Mouse (Mus musculus): ENCODE measurements around the gene Trim47. TPM values are rescaled to one million over a fixed set of nuclear protein-coding genes. Genes with fewer than 3 reads are reported as not detected.

Trim47 gene
- polyA plus RNA-seq, 1 experiment from 2014 or later, result 2.7 TPM

DNA sequence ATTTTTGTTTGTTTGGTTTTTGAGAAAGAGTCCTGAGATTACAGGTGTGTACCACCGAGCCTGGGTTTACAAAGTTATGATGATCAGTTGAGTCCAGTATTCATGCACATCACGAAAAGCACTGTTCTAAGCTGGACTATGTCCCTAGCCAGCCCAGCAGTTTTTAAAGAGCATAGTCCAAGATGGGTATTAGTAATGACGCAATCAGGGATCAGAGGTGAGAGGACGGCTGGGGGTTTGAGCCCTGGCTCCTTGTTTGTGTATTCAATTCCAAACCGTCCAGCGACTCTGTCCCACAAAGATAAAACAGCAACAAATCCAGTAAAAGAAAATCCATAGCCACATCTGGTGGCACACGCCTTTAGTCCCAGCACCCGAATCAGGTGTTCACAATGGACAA is 38.8 kb downstream of the Trim47 start:
- no peaks in the 10 kb centered on the region for H3K36me3 ChIP-seq (ENCODE audit: control insufficient read depth, insufficient read depth, low read length)
- no peak overlapping the region for H3K27ac ChIP-seq (ENCODE audit: low read depth, low read length)
- H3K27me3 ChIP-seq (ENCODE audit: control insufficient read depth, insufficient read depth, low read length), result no peaks in the 10 kb centered on the region
- no peak overlapping the region for H3K9ac ChIP-seq (ENCODE audit: low read length)
- WGBS, result 82% methylated on average over 8 of the region's 8 CpGs
- peak overlapping the region; percentile 56; the same call in 1 of the 2 replicates for H3K4me2 ChIP-seq
- no peak for ATAC-seq (ENCODE audit: low FRiP score)
- H3K9me3 ChIP-seq (ENCODE audit: control insufficient read depth, low read length), result no peaks in the 10 kb centered on the region
- H3K4me1 ChIP-seq (ENCODE audit: control insufficient read depth, insufficient read depth, low read length), result peaks cover 15% of the 10 kb centered on the region
- H3K4me3 ChIP-seq (ENCODE audit: low read depth, low read length), result no peak overlapping the region
- DNase-seq (ENCODE audit: low spot score, missing footprints), result no peak

DNA sequence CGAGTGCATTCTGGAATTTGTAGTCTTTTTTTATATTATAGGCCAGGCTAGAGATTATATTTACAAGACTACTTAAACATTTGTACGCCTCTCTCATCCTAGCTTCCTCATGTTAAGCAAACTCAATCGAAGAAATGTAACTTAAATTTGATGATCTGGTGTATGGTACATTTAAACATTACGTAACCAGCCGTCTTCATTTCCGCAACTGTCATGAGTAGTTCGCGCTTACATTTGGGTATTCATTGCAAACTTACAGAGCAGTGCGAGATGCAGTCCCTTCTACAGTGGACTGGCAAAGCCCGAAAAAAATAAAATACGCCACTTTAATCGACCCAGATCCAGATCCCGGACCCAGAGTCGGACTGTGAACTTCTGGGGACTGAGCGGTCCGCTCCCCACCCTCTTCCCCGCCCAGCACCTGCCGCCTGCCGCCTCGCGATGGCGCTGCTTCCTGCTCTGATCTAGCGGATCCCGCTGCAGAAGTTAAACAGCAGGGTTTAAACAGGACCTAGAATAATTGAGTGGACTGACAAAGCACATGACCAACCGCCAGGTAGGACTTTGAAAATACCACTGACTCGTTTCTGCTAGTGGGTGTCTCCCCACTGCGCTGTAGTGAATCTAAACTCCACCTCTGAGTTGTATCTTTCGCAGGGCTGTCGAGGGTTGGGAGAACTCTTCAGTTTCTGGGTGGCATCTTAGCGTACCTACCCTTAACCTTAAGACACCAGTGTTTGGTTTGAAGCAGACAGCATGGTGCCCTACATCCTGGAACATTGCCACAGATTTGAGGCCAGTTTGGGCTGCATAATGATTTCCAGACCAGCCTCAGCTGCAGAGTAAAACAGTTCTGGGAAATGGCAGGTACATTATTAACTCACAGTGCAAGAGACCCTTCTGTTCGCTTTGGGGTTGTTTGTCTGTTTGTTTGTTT is 39.5 kb downstream of the Trim47 start:
- peak overlapping the region; percentile 56 for H3K4me2 ChIP-seq
- no peaks in the 10 kb centered on the region for H3K9me3 ChIP-seq (ENCODE audit: control insufficient read depth, low read length)
- H3K9ac ChIP-seq (ENCODE audit: low read length), result peak overlapping the region; percentile 50
- no peaks in the 10 kb centered on the region for H3K27me3 ChIP-seq (ENCODE audit: control insufficient read depth, insufficient read depth, low read length)
- 5% methylated on average over 31 of the region's 31 CpGs for WGBS
- peaks cover 15% of the 10 kb centered on the region for H3K4me1 ChIP-seq (ENCODE audit: control insufficient read depth, insufficient read depth, low read length)
- peak; percentile 80 for ATAC-seq (ENCODE audit: low FRiP score)
- peak; percentile 98 for DNase-seq (ENCODE audit: low spot score, missing footprints)
- H3K27ac ChIP-seq (ENCODE audit: low read depth, low read length), result no peak overlapping the region; the same call in 1 of the 2 replicates
- H3K4me3 ChIP-seq (ENCODE audit: low read depth, low read length), result peak overlapping the region; percentile 45
- peaks cover under 1% of the 10 kb centered on the region; the same call in 1 of the 2 replicates for H3K36me3 ChIP-seq (ENCODE audit: control insufficient read depth, insufficient read depth, low read length)

DNA sequence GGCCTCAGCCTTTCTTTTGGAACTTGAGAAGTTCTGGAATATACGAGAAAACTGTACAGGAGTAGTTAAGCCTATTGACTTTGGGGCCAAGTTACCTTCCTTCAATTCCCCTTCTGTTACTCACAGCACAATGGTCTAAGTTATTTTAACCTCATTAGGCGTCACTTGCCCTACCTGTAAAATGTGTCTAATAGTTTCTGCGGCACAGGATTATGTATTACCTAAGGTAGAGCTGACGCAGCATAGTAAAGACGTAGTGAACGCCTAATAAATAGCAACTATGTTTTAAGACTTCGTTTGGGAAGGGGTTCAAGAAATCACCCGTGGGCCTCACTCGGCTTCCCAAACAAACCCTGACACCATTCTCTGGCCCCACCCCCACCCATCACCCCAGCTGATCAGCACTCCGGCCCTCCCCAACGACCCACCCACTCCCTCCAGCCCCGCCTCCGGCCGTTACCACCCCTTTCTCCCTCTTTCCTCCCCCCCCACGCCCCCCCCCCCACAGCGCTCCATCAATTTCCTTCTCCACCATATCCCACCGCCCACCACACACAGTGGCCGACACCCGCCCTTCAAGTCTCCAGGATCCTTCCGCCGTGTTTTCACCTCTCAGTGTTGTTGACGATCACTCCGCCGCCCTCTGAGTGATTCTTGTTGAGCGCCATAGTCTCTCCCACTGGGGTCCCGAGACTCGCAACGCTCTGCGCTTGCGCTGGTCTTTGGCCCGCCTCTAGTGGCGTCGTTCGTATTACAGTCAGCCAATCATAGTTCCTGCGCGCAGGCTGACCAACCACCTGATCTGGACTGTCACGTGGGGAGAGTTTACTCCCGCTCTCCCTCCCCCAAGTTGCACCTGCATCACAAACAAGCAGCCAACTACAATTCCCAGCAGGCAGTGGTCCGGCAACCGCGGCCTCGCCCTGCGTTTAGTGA is 40.5 kb downstream of the Trim47 start, which contains the start of gene Wbp2:
TSS of gene Wbp2 (minus strand) at position 738 of the 936 bp plus-strand sequence.
- WGBS, result 6% methylated on average over 36 of the region's 43 CpGs
- Histone ChIP-seq H3K27ac (ENCODE audit: low read depth, low read length) (peak within 1 kb of the TSS; percentile 32; the same call in 1 of the 2 replicates), H3K4me1 (ENCODE audit: control insufficient read depth, insufficient read depth, low read length) (peaks cover 15% of the 10 kb centered on the region), H3K9ac (ENCODE audit: low read length) (peak within 1 kb of the TSS; percentile 50), H3K9me3 (ENCODE audit: control insufficient read depth, low read length) (no peaks in the 10 kb centered on the region), H3K4me3 (ENCODE audit: low read depth, low read length) (peak within 1 kb of the TSS; percentile 45), H3K27me3 (ENCODE audit: control insufficient read depth, insufficient read depth, low read length) (no peaks in the 10 kb centered on the region), H3K36me3 (ENCODE audit: control insufficient read depth, insufficient read depth, low read length) (peaks cover 5% of the 10 kb centered on the region; the same call in 1 of the 2 replicates), H3K4me2 (peak within 1 kb of the TSS; percentile 56)
- ATAC-seq (ENCODE audit: low FRiP score) (peak; percentile 96), DNase-seq (ENCODE audit: low spot score, missing footprints) (peak; percentile 100)

DNA sequence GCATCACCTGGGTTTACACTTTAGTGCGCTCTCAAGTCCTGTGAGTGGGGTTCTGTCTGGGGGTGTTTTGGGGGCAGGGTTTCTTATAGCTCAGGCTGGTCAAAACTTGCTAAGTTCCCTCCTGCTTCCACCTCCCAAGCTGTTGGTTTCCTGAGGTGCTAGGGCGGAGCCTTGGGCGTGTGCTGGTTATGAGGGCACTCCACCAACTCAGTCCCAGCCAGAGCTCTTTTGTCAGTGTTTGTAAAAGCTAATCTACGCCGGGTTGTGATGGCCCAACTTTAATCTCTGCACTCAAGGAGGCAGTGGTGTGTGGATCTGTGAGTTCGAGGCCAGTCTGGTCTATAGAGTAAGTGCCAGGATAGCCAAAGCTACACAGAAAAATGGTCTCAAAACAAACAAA is 42.8 kb downstream of the Trim47 start:
- H3K4me1 ChIP-seq (ENCODE audit: control insufficient read depth, insufficient read depth, low read length), result peaks cover 19% of the 10 kb centered on the region
- no peak overlapping the region for H3K27ac ChIP-seq (ENCODE audit: low read depth, low read length)
- no peak overlapping the region for H3K4me2 ChIP-seq
- WGBS, result 88% methylated on average over 6 of the region's 6 CpGs
- H3K9me3 ChIP-seq (ENCODE audit: control insufficient read depth, low read length), result no peaks in the 10 kb centered on the region
- ATAC-seq (ENCODE audit: low FRiP score) (no peak), DNase-seq (ENCODE audit: low spot score, missing footprints) (no peak)
- H3K4me3 ChIP-seq (ENCODE audit: low read depth, low read length), result no peak overlapping the region
- H3K9ac ChIP-seq (ENCODE audit: low read length), result no peak overlapping the region
- H3K27me3 ChIP-seq (ENCODE audit: control insufficient read depth, insufficient read depth, low read length), result no peaks in the 10 kb centered on the region
- peaks cover 10% of the 10 kb centered on the region for H3K36me3 ChIP-seq (ENCODE audit: control insufficient read depth, insufficient read depth, low read length)

DNA sequence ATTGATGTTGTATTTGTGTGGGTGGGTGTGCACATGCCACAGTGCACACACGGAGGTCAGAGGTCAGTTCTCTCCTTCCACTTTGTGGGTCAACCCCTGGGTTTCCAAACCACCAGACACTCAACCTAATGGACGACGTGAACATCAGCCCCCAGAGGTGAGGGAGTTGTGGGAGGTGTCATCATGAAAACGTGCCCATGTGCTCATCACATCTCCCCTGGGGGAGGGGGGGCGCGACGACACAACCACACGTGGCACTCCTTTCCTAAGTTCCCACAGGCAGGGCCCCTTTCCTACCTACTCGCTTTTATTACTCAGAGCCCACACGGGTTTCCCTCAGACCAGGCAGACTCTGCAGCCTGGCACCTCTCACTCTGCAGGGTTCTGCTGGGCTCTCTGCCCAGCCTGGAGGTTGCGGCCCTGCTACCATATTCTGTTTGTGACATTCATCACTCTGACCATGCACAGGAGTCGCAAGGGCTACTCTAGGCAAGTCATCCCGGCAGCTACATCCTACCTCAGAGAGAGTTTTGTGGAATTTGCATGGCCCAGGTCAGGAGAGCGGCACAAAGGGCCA is 43.8 kb downstream of the Trim47 start:
- no peak for ATAC-seq (ENCODE audit: low FRiP score)
- Histone ChIP-seq H3K9ac (ENCODE audit: low read length) (no peak overlapping the region), H3K4me3 (ENCODE audit: low read depth, low read length) (no peak overlapping the region), H3K9me3 (ENCODE audit: control insufficient read depth, low read length) (no peaks in the 10 kb centered on the region), H3K27me3 (ENCODE audit: control insufficient read depth, insufficient read depth, low read length) (no peaks in the 10 kb centered on the region), H3K4me2 (no peak overlapping the region), H3K36me3 (ENCODE audit: control insufficient read depth, insufficient read depth, low read length) (peaks cover 12% of the 10 kb centered on the region), H3K4me1 (ENCODE audit: control insufficient read depth, insufficient read depth, low read length) (peaks cover 28% of the 10 kb centered on the region), H3K27ac (ENCODE audit: low read depth, low read length) (no peak overlapping the region)
- DNase-seq (ENCODE audit: low spot score, missing footprints), result no peak
- 92% methylated on average over 14 of the region's 14 CpGs for WGBS

DNA sequence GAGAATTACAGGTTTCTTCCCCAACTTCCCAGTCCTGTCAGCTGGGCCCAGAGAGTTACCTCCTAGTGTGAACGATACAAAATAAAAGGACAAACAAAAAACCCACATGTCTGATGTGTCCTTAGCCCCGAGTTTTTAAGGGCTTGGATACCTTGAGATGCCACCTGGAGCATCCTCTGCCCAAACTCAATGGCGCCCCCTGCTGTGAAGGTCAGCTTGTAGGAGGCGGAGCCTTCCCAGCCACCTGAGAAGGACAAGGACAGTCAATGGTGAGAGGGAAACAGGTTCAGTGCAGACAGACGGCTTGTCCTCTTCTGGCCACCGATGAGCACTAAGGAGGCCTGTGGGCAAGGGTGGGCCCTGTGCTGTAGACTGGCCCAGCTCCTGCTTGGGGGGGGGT is 45.9 kb downstream of the Trim47 start:
- Histone ChIP-seq H3K4me2 (no peak overlapping the region), H3K9ac (ENCODE audit: low read length) (no peak overlapping the region), H3K27ac (ENCODE audit: low read depth, low read length) (no peak overlapping the region), H3K36me3 (ENCODE audit: control insufficient read depth, insufficient read depth, low read length) (peaks cover 12% of the 10 kb centered on the region), H3K9me3 (ENCODE audit: control insufficient read depth, low read length) (no peaks in the 10 kb centered on the region), H3K4me1 (ENCODE audit: control insufficient read depth, insufficient read depth, low read length) (peaks cover 24% of the 10 kb centered on the region), H3K4me3 (ENCODE audit: low read depth, low read length) (no peak overlapping the region), H3K27me3 (ENCODE audit: control insufficient read depth, insufficient read depth, low read length) (no peaks in the 10 kb centered on the region)
- ATAC-seq (ENCODE audit: low FRiP score) (no peak), DNase-seq (ENCODE audit: low spot score, missing footprints) (no peak)
- WGBS, result 71% methylated on average over 6 of the region's 6 CpGs

DNA sequence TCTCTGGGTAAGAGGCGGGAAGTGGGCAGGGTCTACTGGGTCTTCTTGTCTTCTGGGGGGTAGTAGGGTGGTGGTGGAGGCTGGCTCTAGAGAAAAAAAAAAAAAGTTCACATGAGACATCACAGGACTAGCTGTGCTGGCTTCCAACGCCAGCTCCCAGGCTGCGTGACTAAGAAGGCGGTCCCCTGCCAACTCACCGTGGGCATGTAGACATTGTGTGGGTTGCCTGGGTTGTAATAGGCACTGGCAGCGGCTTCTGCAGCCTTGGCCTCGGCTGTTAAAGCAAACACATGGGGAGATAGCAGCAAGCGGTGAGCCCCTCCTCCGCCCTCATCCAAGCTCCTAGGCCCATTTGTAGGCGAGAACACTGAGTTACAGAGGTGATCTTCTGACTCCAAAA is 47.5 kb downstream of the Trim47 start:
- H3K27me3 ChIP-seq (ENCODE audit: control insufficient read depth, insufficient read depth, low read length), result no peaks in the 10 kb centered on the region
- DNase-seq (ENCODE audit: low spot score, missing footprints), result no peak
- no peak overlapping the region for H3K4me2 ChIP-seq
- H3K9me3 ChIP-seq (ENCODE audit: control insufficient read depth, low read length), result no peaks in the 10 kb centered on the region
- H3K4me3 ChIP-seq (ENCODE audit: low read depth, low read length), result no peak overlapping the region
- H3K27ac ChIP-seq (ENCODE audit: low read depth, low read length), result 0 out of 2 replicates have a peak overlapping the region, but pooled peaks have one; percentile 69
- peaks cover 18% of the 10 kb centered on the region for H3K4me1 ChIP-seq (ENCODE audit: control insufficient read depth, insufficient read depth, low read length)
- peaks cover 12% of the 10 kb centered on the region for H3K36me3 ChIP-seq (ENCODE audit: control insufficient read depth, insufficient read depth, low read length)
- WGBS, result 74% methylated on average over 10 of the region's 10 CpGs
- no peak overlapping the region; the same call in 1 of the 2 replicates for H3K9ac ChIP-seq (ENCODE audit: low read length)
- no peak for ATAC-seq (ENCODE audit: low FRiP score)

DNA sequence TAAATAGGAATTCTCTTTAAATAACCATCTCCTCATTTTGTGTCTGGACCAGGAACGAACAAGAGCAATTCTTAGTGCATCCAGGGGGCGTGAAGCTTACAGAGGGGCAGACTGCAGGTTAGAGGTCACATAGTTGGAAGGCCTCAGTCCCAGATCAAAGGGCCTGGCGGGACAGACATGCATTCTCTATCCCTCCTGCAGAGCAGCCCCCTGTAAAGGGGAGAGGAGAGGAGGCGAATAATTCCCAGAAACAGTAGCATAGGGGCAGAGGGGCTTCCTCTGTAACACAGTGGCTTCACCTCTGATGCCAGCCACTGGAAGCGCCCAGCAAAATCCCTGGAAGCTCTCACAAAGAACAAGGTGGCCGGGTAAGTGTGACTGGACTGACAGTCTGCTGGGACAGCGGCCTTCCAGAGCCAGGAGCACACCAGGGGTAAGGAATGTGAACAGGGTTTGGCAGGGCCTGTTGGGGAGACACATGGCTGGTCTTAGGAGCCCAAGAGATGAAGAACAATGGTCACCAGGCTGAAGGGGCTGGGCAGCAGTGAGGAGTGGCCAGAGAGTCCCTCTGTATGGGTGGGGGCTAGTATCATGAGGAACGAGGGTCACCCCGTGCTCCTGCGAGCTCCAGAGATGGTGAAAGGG is 48.2 kb downstream of the Trim47 start:
- H3K36me3 ChIP-seq (ENCODE audit: control insufficient read depth, insufficient read depth, low read length), result peaks cover 12% of the 10 kb centered on the region
- DNase-seq (ENCODE audit: low spot score, missing footprints), result no peak
- WGBS, result 9% methylated on average over 10 of the region's 10 CpGs
- peaks cover 18% of the 10 kb centered on the region for H3K4me1 ChIP-seq (ENCODE audit: control insufficient read depth, insufficient read depth, low read length)
- no peaks in the 10 kb centered on the region for H3K27me3 ChIP-seq (ENCODE audit: control insufficient read depth, insufficient read depth, low read length)
- no peak for ATAC-seq (ENCODE audit: low FRiP score)
- H3K27ac ChIP-seq (ENCODE audit: low read depth, low read length), result peak overlapping the region; percentile 69; the same call in 1 of the 2 replicates
- H3K4me3 ChIP-seq (ENCODE audit: low read depth, low read length), result no peak overlapping the region
- H3K9me3 ChIP-seq (ENCODE audit: control insufficient read depth, low read length), result no peaks in the 10 kb centered on the region
- H3K9ac ChIP-seq (ENCODE audit: low read length), result peak overlapping the region; percentile 38; the same call in 1 of the 2 replicates
- H3K4me2 ChIP-seq, result peak overlapping the region; percentile 10; the same call in 1 of the 2 replicates
